9 mouse cellular contexts compared by ENCODE assay signal in the genomic region with DNA sequence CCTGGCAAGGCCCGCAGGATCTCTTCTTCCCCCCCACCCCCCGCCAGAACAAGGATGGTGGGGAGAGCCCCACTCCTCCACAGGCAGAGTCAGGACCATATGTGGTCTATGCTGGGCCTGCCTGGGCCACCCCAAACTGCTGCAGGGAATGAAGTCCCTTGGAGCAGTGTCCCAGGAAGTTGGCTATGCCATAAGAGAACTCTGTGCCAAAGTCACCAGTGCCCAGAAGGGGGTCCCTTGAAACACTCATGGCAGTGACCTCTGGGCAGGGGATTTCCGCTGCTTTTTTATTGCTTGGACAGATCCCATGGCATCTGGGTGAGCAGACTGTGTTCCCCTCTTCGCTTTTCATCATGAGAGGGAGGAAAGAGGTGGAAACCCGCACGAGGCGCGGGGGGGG. TPM values are rescaled to one million over a fixed set of nuclear protein-coding genes. Genes with fewer than 3 reads are reported as not detected.
DNase-seq lines count a peak whose midpoint lies in the region; ATAC-seq lines count a peak whose summit lies in the region.
"Had no signal": no experiment of that assay in that cellular context is flagged by ENCODE, and none has a peak within 500 bp of the region (broad histone marks: within the 10 kb centered on the region; RNA-seq: fewer than 3 reads in every experiment).

No protein-coding gene starts in this region.

- H3K36me3 ChIP-seq in heart, embryonic 14.5 days (ENCODE audit: control insufficient read depth, insufficient read depth, low read length), result no peaks in the 10 kb centered on the region
- H3K36me3 ChIP-seq in limb, embryonic 11.5 days (ENCODE audit: control insufficient read depth, insufficient read depth, low read length), result peaks cover 3% of the 10 kb centered on the region
- peaks cover 5% of the 10 kb centered on the region; the same call in 1 of the 2 replicates for H3K36me3 ChIP-seq in kidney, embryonic 14.5 days (ENCODE audit: control insufficient read depth, insufficient read depth, low read length)
- H3K36me3 ChIP-seq: liver, embryonic 12.5 days had no signal

- no peak overlapping the region for H3K4me3 ChIP-seq in heart, embryonic 14.5 days (ENCODE audit: control insufficient read depth in 1 of 2, insufficient read depth in 1 of 2, low read depth in 1 of 2, low read length in 2 of 2)
- H3K4me3 ChIP-seq in limb, embryonic 11.5 days (ENCODE audit: low read depth, low read length), result no peak overlapping the region
- no peak overlapping the region for H3K4me3 ChIP-seq in kidney, embryonic 14.5 days (ENCODE audit: low read length)
- H3K4me3 ChIP-seq: liver, embryonic 12.5 days had no signal

- H3K9me3 ChIP-seq in heart, embryonic 14.5 days (ENCODE audit: control insufficient read depth, low read length), result no peaks in the 10 kb centered on the region
- no peaks in the 10 kb centered on the region for H3K9me3 ChIP-seq in limb, embryonic 11.5 days (ENCODE audit: control insufficient read depth, low read length)
- no peaks in the 10 kb centered on the region for H3K9me3 ChIP-seq in kidney, embryonic 14.5 days (ENCODE audit: control insufficient read depth, low read length)
- H3K9me3 ChIP-seq: liver, embryonic 12.5 days had no signal

- no peaks in the 10 kb centered on the region for H3K27me3 ChIP-seq in heart, embryonic 14.5 days (ENCODE audit: control insufficient read depth, insufficient read depth, low read length)
- H3K27me3 ChIP-seq in limb, embryonic 11.5 days (ENCODE audit: control insufficient read depth, insufficient read depth, low read length), result no peaks in the 10 kb centered on the region
- no peaks in the 10 kb centered on the region for H3K27me3 ChIP-seq in kidney, embryonic 14.5 days (ENCODE audit: control insufficient read depth, insufficient read depth, low read length)

- H3K4me1 ChIP-seq in heart, embryonic 14.5 days (ENCODE audit: control insufficient read depth in 2 of 2, insufficient read depth in 2 of 2, low read length in 2 of 2), result peaks cover 69 to 84% of the 10 kb centered on the region in 2 experiments
- peaks cover 89% of the 10 kb centered on the region for H3K4me1 ChIP-seq in limb, embryonic 11.5 days (ENCODE audit: control insufficient read depth, insufficient read depth, low read length)
- peaks cover 74% of the 10 kb centered on the region for H3K4me1 ChIP-seq in kidney, embryonic 14.5 days (ENCODE audit: control insufficient read depth, insufficient read depth, low read length)

- DNase-seq in cerebellum, adult 11-12 months, result peak; percentile 52
- DNase-seq in cerebellum, adult 11 months, result no peak
- DNase-seq in heart, adult 8-10 months (ENCODE audit: low spot score), result no peak
- peak; percentile 30 for DNase-seq in NIH3T3 (ENCODE audit: low read depth)
- no peak for DNase-seq in limb, embryonic 11.5 days (ENCODE audit: low spot score)

- H3K4me2 ChIP-seq in heart, embryonic 14.5 days (ENCODE audit: low read length), result peak overlapping the region; percentile 19; the same call in 1 of the 2 replicates
- 0 out of 2 replicates have a peak overlapping the region, but pooled peaks have one; percentile 10 for H3K4me2 ChIP-seq in limb, embryonic 11.5 days (ENCODE audit: low read depth, severe bottlenecking)
- no peak overlapping the region for H3K4me2 ChIP-seq in kidney, embryonic 14.5 days (replicated peaks; ENCODE audit: low read depth, low read length)
- H3K4me2 ChIP-seq: liver, embryonic 12.5 days had no signal

- H3K27ac ChIP-seq in heart, embryonic 14.5 days (replicated peaks in 1 of 2; ENCODE audit: control insufficient read depth in 1 of 2, insufficient read depth in 1 of 2, low read depth in 2 of 2, low read length in 2 of 2), result peak overlapping the region; percentile 38 to 81; a peak in 2 of 4 replicates
- no peak overlapping the region; the same call in 1 of the 2 replicates for H3K27ac ChIP-seq in limb, embryonic 11.5 days (replicated peaks; ENCODE audit: low read depth, low read length)
- no peak overlapping the region for H3K27ac ChIP-seq in kidney, embryonic 14.5 days (ENCODE audit: low read depth, low read length)
- H3K27ac ChIP-seq: liver, embryonic 12.5 days had no signal

- peak overlapping the region; percentile 27; the same call in 1 of the 2 replicates for H3K9ac ChIP-seq in heart, embryonic 14.5 days (ENCODE audit: low read length)
- H3K9ac ChIP-seq in limb, embryonic 11.5 days (ENCODE audit: low read length), result no peak overlapping the region
- no peak overlapping the region for H3K9ac ChIP-seq in kidney, embryonic 14.5 days (ENCODE audit: low read depth, low read length)
- H3K9ac ChIP-seq: liver, embryonic 12.5 days had no signal

- no peak for ATAC-seq in heart, embryonic 14.5 days (ENCODE audit: insufficient number of reproducible peaks, insufficient read depth, low FRiP score, low read depth)
- ATAC-seq in limb, embryonic 11.5 days (ENCODE audit: insufficient number of reproducible peaks, low FRiP score, low TSS enrichment, low read depth), result no peak
- ATAC-seq in CD4-positive, CD25-positive, alpha-beta regulatory T cell, adult 4 months, result no peak
- ATAC-seq in kidney, embryonic 14.5 days (ENCODE audit: low FRiP score, low TSS enrichment), result no peak
- ATAC-seq: liver, embryonic 12.5 days had no signal

- 73% methylated on average over 8 of the region's 8 CpGs for WGBS in heart, embryonic 14.5 days
- 64% methylated on average over 7 of the region's 8 CpGs for WGBS in limb, embryonic 11.5 days
- 60% methylated on average over 8 of the region's 8 CpGs for WGBS in kidney, embryonic 14.5 days

RNA-seq across cellular contexts. Expression of a gene that starts 22.8 kb away (rescaled TPM):
- polyA plus RNA-seq in heart, embryonic 14.5 days (2014; fragmentation: Nextera tagmentation; extraction: Ambion mirVana), result 8.8 and 9.1 TPM in 2 replicates
- 10 to 100 TPM in 2 of 4 experiments, 1 to 10 TPM in 2; 6.2 to 12.6 (median 9.3) TPM for total RNA-seq in heart, adult 8-10 months (2022)
- 24.9 and 27.6 TPM in 2 replicates for polyA plus RNA-seq in limb, embryonic 11.5 days (2014; fragmentation: Nextera tagmentation; extraction: Ambion mirVana)
- polyA plus RNA-seq in CD4-positive, CD25-positive, alpha-beta regulatory T cell, adult 4 months (2017; shearing (Covaris generic)), result not detected
- 20.3 and 27.2 TPM in 2 replicates for polyA plus RNA-seq in kidney, embryonic 14.5 days (2014; fragmentation: Nextera tagmentation; extraction: Ambion mirVana)

Comparison
In these comparisons a context has a peak if more than half of its experiments do, and no peak if none do; other contexts are left out.
1. DNase-seq: peak in cerebellum, adult 11-12 months (single experiment) and NIH3T3 (single experiment); none in cerebellum, adult 11 months (single experiment), heart, adult 8-10 months (single experiment) and limb, embryonic 11.5 days (single experiment).
2. H3K27ac ChIP-seq: peak in heart, embryonic 14.5 days (2 of 2); none in limb, embryonic 11.5 days (single experiment) and kidney, embryonic 14.5 days (single experiment).